Mouse (Mus musculus): ENCODE results near the gene 1500011B03Rik. TPM values are rescaled to one million over a fixed set of nuclear protein-coding genes. Genes with fewer than 3 reads are reported as not detected.

1500011B03Rik gene
- polyA plus RNA-seq, 1 experiment, result 53.8 TPM

- Histone ChIP-seq H3K36me3 (ENCODE audit: control insufficient read depth, insufficient read depth, low read length) (peaks cover 87% of the 10 kb centered on the region), H3K27ac (ENCODE audit: control insufficient read depth, insufficient read depth, low read length) (no peak overlapping the region), H3K4me1 (replicated peaks; ENCODE audit: control insufficient read depth, insufficient read depth, low read length) (no peaks in the 10 kb centered on the region), H3K27me3 (ENCODE audit: control insufficient read depth, insufficient read depth, low read length) (no peaks in the 10 kb centered on the region), H3K4me3 (ENCODE audit: control insufficient read depth, insufficient read depth, low read length) (no peak overlapping the region)
- WGBS, result 97% methylated on average over 8 of the region's 8 CpGs
- no peak for DNase-seq
- no peak for TF ChIP-seq CTCF (IDR thresholded peaks at IDR 0.05; ENCODE audit: borderline replicate concordance, control insufficient read depth, extremely low read depth, insufficient read depth, low read length, poor library complexity)
- TF ChIP-seq POLR2A (IDR thresholded peaks at IDR 0.05; ENCODE audit: control insufficient read depth, extremely low read depth, insufficient read depth, low read length, poor library complexity), result no peak
Measured at GRCm38 (mm10) chr5:114761980-114762379, 61.3 kb downstream of the 1500011B03Rik start.

GRCm38 (mm10) chr5:114759536-114760090, 63.7 kb downstream of the 1500011B03Rik start:
- DNase-seq, result no peak
- Histone ChIP-seq H3K27ac (ENCODE audit: control insufficient read depth, insufficient read depth, low read length) (no peak overlapping the region), H3K36me3 (ENCODE audit: control insufficient read depth, insufficient read depth, low read length) (peaks cover 86% of the 10 kb centered on the region), H3K4me3 (ENCODE audit: control insufficient read depth, insufficient read depth, low read length) (no peak overlapping the region), H3K4me1 (replicated peaks; ENCODE audit: control insufficient read depth, insufficient read depth, low read length) (no peaks in the 10 kb centered on the region), H3K27me3 (ENCODE audit: control insufficient read depth, insufficient read depth, low read length) (no peaks in the 10 kb centered on the region)
- 96% methylated on average over 5 of the region's 5 CpGs for WGBS
- TF ChIP-seq POLR2A (IDR thresholded peaks at IDR 0.05; ENCODE audit: control insufficient read depth, extremely low read depth, insufficient read depth, low read length, poor library complexity), result no peak
- no peak for TF ChIP-seq CTCF (IDR thresholded peaks at IDR 0.05; ENCODE audit: borderline replicate concordance, control insufficient read depth, extremely low read depth, insufficient read depth, low read length, poor library complexity)

Other genes starting within 250 kb of the 1500011B03Rik start
- 4.2 and 6.5 TPM in 2 replicates for gene Trpv4, start 165.0 kb downstream of the 1500011B03Rik start, polyA plus RNA-seq (2012; rRNA removed)
- gene Gltp, start 132.5 kb downstream of the 1500011B03Rik start, polyA plus RNA-seq (2012; rRNA removed), result 237 and 275 TPM in 2 replicates
- 24.4 and 25.6 TPM in 2 replicates for gene Tchp, start 115.7 kb downstream of the 1500011B03Rik start, polyA plus RNA-seq (2012; rRNA removed)
- gene Ankrd13a, start 48.8 kb downstream of the 1500011B03Rik start, polyA plus RNA-seq (2012; rRNA removed), result 118 and 142 TPM in 2 replicates
- 221 and 232 TPM in 2 replicates for gene Git2, start 48.0 kb downstream of the 1500011B03Rik start, polyA plus RNA-seq (2012; rRNA removed)
- not detected in 2 replicates for gene 4930519G04Rik, start 30.2 kb upstream of the 1500011B03Rik start, polyA plus RNA-seq (2012; rRNA removed)
- 0.04 TPM in 1 of 2 replicates, not detected in the other for gene Gm9936, start 35.2 kb upstream of the 1500011B03Rik start, polyA plus RNA-seq (2012; rRNA removed)
- gene Oasl2, start 73.5 kb upstream of the 1500011B03Rik start, polyA plus RNA-seq (2012; rRNA removed), result 22.0 and 31.7 TPM in 2 replicates
- 20.1 and 20.7 TPM in 2 replicates for gene Oasl1, start 99.8 kb upstream of the 1500011B03Rik start, polyA plus RNA-seq (2012; rRNA removed)
- 25.6 and 29.9 TPM in 2 replicates for gene 2210016L21Rik, start 118.7 kb upstream of the 1500011B03Rik start, polyA plus RNA-seq (2012; rRNA removed)
- 4.0 and 4.1 TPM in 2 replicates for gene Hnf1a, start 147.6 kb upstream of the 1500011B03Rik start, polyA plus RNA-seq (2012; rRNA removed)
- gene Sppl3, start 187.7 kb upstream of the 1500011B03Rik start, polyA plus RNA-seq (2012; rRNA removed), result 112 and 124 TPM in 2 replicates